Mouse (Mus musculus): ENCODE results near the gene Snx29.
"Not testable (repeated sequence)": the region's sequence is repeated elsewhere in the genome, so short reads cannot be mapped to it uniquely, and the experiment has no call there.

Snx29 gene

DNA sequence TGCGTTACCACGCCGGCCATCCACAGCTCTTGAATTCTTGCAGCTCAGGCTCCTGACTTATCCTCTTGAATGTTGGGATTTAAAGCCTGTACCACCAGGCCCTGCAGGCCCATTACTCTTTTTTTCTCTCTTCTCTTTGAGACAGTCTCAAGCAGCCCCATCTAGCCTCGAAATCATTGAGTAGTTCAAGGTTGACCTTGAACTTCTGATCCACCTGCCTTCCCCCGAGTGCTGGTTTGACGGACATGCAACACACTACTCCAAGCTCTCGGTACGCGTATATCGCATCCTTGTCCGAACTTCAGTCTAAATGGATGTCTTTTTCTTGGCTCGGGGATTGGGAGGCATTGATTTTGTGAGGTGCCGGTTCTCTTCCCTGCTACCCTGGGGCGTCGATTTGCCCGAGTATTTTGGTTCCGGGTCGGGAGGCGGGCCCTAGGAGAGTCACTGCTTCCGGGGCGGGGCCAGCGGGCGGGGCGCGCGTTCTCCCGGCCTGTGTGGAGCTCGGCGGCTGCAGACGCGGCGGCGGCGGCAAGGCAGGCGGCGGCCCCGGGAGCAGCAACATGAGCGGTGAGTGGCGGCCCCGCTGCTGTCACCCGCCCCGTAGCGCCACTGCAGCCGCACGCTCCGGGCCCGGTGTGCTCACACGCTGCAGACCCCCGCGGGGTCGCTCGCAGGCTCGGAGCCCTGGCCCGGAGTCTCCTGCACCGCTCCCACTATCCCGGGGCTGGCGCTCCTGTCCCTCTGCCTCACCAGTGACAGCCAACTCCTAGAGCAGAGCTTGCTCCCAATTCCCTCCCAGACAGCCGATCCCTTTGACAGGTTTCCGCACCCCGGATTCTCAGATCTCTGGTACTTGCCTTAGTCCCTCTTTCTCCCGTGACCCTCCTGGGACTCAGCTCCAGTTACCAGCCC is at the start of gene Snx29:
Gene Snx29 (plus strand): TSS at position 500 of the 915 bp plus-strand sequence.
- DNase-seq, result peak; percentile 99 to 100

DNA sequence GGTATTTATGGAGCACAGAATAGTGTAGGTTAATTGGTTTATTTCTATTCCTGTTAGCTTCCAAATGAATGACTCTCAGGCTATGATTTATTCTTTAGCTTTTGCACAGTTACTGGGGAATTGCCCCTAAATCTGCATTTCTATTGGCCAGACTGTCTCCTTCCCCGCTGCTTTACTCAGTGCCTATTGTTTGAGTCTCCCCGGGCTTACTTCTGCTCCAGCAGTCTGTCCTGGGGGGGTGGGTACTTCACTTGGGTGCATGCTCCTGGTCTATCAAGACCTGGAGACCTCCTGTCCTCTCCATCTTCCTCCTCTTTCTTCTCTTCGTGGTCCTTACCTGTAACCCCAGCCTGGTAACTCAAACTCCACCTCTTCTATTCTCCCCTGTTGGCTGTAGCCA is 45.8 kb upstream of the Snx29 start:
- DNase-seq, result no peak

DNA sequence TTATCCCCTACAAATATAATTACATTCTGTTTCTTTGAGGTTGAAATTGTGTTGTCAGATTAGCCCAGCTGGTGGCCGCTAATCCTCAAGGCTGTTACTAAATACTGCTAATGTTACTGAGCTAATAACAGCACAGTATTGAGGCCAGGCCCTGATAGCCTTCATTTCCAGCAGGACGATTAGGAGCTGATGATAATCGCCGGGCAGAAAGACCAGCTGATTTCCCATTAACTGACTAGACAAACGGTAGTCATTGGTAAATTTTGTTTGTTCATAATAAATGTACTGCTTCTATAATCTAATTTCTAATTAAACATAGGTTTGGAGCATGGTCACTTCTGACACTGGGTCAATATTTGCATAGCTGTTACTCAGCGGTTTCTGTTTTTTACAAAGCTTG is 43.9 kb upstream of the Snx29 start:
- no peak for DNase-seq

DNA sequence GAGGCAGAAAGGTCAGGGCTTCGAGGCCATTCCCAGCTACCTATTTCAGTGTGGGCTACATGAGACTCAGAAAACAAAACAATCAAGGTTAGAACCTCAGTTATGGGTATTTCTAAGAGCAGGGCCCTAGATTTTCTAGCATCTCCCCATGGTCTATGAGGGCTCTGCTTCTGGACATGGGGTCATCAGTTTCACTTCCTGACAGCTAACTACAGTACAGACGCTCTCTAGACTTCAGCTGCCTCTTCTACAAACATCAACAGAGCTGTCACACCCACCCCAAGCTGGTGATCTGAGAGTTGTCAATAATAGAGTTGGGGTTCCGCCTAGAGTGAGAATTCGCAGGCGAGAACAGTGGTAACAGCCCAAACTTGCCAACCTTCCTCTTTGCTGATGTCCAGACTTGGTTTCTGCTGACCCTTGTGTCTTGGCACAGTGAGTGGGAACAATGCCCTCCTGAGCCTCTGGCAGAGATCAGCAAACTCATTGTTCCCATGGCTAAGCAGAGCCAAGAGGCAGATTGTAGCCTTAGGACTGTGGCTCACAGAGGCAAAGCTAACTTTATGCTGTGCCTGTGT is 40.0 kb upstream of the Snx29 start:
- peak in 1 of 2 experiments; percentile 8 for DNase-seq

DNA sequence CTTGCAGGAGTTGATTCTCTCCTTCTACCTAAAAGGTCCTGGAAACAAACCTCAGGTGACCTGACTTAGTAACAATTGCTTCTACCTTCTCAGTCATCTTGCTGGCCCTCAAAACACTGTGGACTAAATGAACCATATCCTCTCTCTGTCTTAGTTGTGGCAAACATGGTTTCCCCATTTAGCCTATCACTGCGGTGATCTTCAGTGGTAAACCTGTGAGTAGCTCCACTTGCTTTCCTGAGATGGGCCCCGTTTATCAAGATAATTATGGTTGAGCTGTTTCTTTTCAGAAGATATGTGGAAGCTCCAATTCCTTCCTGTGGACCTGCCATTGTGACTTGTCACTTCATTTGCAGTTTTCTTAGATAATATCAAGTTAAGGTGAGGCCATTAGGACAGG is 37.8 kb upstream of the Snx29 start:
- no peak for DNase-seq

DNA sequence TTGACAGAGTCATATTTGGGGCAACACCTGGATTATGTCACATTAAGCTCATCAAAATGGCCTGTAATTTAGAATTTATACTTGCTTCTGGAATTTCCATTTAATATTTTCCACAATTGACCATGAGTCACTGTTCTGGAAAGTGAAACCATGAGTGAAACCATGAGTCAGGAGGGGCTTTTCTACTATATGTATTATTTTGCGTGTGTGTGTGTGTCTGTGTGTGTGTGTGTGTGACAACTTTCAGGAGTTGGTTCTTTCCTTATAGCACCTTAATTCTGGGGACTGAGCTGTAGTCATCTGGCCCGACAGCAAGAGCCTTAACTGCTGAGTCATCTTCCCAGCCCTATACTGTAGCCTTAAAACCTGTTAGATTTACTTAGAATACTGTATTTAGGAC is 36.8 kb upstream of the Snx29 start:
- no peak for DNase-seq

DNA sequence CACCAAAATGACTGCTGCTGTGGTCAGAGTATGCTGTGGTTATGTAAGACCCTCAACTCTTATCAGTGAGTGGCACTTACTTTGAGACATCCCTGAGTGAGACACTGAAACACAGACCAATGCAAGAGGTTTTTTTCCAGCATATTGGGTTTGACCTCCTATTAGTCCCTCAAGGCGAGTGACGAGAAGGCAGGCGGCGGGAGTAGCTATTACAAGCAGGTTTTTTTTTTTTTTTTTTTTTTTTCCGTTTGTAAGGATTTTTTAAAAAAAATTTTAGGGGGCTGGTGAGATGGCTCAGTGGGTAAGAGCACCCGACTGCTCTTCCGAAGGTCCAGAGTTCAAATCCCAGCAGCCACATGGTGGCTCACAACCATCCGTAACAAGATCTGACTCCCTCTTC is 33.8 kb upstream of the Snx29 start:
- DNase-seq, result not testable (repeated sequence)

DNA sequence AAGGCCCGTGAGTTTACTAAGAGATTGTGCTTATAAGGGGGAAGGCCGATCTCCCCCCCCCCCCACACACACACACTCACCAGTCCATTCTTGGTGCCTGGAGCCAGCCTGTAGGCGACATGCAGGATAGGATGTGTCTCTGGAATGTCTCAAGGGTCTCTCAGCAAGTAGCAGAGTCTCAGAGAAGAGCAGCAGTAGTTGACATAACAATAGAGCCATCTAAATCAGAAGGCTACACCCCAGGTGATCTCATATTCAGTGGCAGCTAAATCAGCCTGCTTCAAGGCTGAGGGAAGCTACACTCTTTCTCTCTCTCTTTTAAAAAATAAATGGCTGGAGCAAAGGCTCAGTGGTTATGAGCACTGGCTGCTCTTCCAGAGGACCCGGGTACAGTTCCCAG is 27.1 kb upstream of the Snx29 start:
- DNase-seq, result not testable (repeated sequence)

DNA sequence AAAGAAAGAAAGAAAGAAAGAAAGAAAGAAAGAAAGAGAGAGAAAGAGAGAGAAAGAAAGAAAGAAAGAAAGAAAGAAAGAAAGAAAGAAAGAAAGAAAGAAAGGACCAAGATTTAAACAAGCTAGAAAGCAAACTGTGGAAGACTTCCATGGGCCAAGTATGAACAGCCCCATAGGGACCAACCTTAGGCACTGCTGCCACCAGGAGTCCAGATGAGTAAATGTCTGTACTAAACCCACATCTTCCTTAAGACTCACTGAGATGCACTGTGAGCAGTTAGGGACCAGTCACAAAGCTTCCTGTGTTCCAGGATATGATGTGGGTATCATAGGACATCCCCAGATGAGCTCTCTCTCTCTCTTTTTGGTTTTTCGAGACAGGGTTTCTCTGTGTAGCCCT is 25.0 kb upstream of the Snx29 start:
- DNase-seq, result not testable (repeated sequence)

DNA sequence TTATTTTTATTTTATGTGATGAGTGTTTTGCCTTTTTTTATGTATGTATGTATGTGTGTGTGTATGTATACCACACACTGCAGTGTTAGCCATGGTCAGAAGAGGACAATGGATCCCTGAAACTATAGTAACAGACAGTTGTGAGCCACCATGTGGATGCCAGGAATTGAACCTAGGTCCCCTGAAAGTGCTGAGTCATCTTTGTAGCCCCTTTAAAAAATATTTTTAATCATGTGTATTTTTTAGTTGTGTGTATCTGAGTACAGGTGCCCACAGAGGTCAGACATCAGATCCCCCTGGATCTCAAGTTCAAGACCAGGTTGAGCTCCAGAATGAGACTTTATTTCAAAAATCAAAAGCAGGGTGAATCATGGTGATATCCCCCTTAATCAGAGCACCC is 19.0 kb upstream of the Snx29 start:
- DNase-seq, result no peak

DNA sequence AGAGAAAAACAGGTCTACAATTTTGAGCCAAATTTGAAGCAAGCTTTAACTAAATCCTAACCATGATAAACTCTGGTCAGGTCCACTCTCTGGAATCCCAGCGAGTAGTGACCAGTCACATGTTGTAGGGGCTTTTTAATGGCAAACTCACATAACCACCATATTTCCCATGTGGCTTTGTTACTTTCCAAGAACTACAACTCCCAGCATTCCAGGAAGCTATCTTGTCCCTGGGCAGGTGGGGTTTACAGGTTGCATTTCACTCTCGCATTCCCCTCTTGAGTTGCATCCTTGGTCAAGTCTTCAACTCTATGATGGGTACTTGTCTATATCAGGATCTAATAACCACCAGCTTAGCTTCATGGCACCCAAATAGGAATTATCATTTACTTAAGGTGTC is 17.2 kb upstream of the Snx29 start:
- DNase-seq, result no peak

DNA sequence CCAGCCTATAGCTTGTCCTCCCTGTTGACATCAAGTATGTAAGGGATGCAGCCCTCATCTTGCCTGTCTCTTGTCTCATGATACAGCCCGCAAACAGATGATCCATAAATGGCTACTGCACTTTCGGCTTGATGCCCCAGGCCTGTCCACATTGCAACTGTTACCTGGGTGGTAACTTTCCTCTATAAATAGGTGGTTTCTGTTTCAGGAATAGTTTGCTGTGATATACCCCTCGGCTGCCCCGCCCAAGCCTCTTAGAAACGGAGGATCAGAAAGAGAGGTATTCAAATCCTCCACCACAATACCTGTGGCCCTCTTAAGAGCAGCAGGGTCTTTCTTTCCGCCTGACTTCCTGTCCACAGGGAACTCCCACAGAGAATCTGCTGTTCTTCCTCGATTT is 9.2 kb upstream of the Snx29 start, which contains the start of gene Tnfrsf17:
Gene Tnfrsf17 (plus strand): TSS at position 301 of the 400 bp plus-strand sequence.
- DNase-seq, result no peak

DNA sequence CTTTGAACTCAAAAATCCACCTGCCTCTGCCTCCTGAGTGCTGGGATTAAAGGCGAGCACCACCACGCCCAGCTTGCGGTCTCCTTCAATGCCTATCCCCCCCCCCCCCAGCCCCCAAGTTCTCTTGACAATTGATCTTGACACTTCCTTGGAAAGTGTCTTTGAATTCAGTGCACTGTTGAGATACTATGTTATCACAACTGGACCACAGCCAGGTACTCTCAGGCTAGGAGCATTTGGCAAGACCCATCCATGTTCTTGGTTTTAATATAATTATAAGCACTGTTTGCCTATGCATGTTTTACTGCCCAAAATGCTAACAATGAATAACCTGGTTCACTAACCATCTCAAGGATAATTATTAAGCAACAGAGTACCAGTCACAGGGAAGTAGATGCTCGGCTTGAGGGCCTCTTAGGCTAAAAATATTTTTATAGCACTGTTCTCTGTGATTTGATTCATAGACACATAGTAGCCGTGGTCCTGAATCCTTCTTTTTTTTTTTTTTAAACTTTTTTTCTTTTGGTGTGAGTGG is 6.9 kb upstream of the Snx29 start:
- no peak for DNase-seq

DNA sequence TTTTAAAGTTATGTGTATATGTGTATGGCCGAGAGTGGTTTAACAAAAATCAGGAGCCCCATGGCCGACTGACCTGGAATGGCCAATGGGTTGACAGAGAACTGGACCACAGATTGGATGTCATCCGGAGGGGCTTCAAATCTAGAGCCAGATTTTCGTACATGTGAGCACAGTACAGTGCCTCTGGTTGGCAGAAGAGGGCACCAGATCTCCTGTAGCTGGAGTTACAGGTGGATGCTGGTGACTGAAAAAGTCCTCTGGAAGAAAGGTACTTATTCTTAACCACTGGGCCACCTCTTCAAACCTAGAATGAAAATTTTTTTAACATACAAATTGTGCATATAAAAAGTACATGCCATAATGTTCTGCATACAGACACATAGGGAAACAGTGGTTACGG is 6.0 kb upstream of the Snx29 start:
- DNase-seq, result peak in 1 of 2 experiments; percentile 10

DNA sequence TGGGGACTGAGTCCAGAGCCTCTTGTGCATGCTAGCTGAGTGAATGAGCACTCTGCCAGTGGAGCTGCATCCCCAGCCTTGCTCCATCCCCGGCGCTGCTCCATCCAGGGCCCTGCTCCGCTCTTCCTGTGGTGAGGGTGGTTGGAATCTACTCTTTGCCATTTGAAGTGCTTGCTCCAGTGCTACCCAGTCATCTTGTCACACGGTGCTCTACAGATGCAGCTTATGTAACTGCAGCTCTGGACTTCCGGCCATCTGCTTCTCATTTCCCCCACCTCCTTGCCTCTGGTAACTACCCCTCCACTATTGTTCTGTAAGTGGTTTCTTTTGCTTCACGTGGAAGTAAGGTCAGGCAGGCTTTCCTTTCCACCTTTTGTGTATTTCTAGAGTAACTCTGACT is 5.4 kb upstream of the Snx29 start:
- DNase-seq, result no peak

DNA sequence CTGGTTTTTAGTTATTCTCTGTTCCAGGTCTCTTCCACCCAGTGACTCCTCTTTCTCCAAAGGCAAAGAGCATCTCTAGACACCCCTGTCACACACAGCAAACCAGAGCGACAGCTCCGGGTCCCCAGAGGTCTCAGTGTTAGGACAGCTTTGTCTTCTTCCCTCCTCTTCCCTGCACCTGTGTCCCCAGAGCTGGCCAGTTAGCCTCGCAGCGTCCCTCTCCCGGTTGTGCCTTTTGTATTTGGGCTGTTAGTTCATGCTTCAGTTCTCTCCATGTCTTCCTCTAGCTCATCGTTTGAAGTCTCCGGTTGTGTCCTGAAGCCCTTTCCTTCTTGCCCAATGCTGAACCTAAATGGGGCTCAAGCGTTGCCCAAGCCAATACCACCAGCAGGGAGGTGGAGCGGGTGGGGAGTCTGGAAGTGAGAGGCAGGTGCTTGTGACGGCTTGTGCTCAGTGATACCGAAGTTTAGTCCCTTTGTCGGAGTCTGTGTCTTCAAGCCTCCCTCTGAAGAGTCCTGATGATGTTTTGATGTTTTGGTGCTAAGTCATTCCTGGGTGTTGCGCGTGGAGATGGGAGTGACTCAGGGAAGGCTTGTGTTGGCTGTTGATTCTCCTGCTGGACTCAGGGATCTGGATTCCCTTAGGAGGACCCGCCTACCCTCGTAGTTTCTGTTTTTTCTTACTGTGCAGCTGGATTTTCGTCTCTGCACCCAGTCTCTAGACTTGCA is 780 bp downstream of the Snx29 start:
- peak in 1 of 2 experiments; percentile 35 for DNase-seq

DNA sequence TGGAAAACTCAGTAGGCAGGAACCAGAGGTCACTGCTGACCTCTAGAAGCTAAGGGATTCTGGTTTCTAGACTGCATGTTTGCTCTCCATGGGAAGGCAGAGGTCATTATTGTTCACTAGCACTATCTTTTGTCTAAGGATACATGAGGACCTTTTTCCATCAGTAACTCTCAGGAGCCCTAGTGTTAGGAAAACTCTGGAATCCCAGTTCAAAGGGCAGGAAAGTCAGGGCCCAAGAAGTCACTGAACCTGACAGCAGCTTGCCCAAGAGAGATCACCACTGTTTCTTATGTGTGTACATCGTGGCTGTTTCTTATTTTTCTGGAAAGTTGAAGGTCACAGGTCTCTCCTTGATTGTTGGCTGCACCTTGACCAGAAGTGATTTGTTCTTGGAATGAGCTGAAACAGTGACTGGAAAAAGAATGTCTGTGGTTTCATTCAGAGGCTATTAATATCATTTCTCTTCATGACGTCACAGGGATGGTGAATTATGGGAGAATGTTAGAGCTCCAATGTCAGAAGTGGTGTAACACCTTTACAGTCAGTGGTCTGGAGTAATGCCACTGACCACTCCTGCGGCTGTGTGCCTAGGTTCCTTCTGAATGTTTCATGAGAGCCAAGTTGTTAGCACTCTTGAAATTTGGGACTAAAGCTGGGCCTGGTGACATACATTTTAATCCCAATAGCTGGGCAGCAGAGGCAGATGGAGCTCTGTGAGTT is 7.5 kb downstream of the Snx29 start:
- DNase-seq, result no peak

DNA sequence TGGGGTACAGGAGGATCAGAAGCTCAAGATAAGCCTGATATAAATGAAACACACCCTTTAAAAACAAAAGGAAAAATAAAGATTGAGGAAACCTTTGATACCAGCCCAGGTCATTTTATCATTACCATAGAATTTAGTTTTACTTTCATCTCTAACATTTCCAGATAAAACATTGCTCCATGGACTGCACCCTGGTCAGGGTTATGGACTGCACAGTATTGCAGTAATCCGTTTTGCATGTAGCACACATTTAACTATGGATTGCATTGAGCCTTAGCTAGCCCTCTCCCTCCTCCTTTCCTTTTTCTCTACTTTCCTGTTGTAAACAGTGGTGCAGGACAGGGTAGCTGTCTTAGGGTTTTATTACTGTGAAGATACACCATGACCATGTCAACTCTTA is 8.3 kb downstream of the Snx29 start:
- DNase-seq, result no peak

DNA sequence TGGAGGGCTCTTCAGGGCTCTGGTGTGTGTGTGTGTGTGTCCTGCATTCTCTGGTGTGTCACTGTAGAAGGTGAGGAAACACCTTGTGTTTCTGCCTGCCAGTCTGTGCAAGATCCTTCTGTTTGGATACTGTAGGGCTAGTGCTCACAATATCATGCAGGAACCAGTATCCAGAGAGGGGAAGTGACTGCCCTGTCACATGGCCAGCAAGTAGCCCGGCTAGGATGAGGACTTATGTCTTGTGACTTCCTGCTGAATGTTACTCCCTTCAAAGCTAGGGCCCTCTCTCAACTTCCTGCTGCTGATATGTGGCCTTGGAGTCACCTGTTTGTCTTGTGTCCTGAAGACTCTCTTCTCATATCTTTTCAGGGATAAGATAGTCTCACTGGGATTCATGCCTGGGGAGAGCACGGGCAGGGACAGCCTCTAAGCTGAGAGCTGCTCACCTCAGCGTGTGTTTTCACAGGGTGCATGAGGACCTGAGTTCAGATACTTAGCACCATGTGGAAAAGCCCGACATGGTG is 20.6 kb downstream of the Snx29 start:
- no peak for DNase-seq

DNA sequence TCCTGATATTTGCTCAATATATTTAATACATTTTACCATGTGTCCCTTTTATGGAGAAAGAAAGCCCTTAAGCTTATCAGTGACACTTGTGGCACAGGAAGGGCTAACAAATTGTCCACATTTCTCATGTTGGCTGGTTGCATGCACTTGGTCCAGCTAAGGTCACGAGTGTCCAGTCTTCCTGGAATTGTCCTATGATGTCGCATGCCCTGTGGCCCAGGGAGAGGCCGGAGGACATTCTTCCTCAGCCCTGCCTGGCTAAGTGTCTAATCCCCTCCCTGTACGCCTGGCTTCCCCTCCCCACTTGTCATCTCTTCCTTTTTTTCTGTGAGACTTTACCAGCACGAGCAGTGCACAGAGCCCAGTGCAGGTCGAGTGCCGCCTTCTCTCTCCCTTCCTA is 29.2 kb downstream of the Snx29 start:
- no peak for DNase-seq

DNA sequence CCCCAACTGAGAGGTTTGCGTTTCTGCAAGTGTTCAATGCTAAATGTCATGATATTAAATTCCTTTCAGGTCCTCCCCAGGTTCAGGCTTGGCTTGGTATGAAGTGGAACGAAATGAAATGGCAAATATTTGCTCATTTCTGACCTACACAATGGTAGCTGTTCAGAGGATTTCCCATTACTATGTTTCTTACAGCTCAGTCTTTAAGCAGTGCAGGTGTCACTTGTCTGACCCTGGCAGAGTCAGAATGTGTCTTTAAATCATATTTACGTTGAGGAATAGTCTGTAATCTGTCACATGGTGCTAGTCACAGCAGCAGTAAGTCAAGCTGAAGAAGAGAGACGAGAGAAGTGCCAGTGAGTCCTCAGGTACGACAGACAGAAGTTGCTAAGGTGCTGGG is 36.5 kb downstream of the Snx29 start:
- no peak for DNase-seq

DNA sequence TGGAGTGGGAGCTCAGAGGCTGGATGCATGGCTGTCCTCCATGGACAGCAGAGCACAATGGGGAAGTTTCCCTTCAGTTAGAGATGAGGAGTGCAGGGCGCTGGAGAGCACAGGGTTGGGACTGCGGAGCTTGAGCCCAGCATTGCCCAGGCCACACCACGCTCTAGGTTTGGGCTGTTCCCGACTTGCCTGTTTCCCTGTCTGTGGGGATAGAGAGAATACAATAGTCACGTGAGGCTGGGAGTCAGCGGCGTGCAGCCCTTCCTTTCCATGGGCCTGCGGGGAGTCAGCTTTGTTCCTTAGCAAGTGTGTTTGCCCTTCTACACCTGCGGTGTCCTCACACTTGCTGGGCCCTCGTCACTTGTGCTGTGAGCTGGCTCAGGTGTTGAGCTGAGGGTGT is 37.2 kb downstream of the Snx29 start:
- DNase-seq, result no peak

Data from cerebellum, postnatal 10 days (tissue).